Mouse (Mus musculus): ENCODE results near the gene Mthfd2l. TPM values are rescaled to one million over a fixed set of nuclear protein-coding genes. Genes with fewer than 3 reads are reported as not detected.

Mthfd2l gene
- polyA plus RNA-seq, 1 experiment from 2014 or later = 98.7 TPM

- ATAC-seq (ENCODE audit: low read depth) = peak; percentile 1; the same call in 1 of the 2 replicates
- Histone ChIP-seq H3K27ac (ENCODE audit: low read depth, low read length) (peak overlapping the region; percentile 97), H3K4me1 (ENCODE audit: control insufficient read depth, insufficient read depth, low read length) (peaks cover 7% of the 10 kb centered on the region), H3K9ac (replicated peaks; ENCODE audit: low read depth, low read length) (peak overlapping the region; percentile 94), H3K9me3 (ENCODE audit: control insufficient read depth, low read length) (no peaks in the 10 kb centered on the region), H3K27me3 (ENCODE audit: control insufficient read depth, insufficient read depth, low read length) (no peaks in the 10 kb centered on the region), H3K4me2 (ENCODE audit: low read depth, low read length) (peak overlapping the region; percentile 61), H3K4me3 (ENCODE audit: low read depth, low read length) (peak overlapping the region; percentile 63), H3K36me3 (ENCODE audit: control insufficient read depth, insufficient read depth, low read length) (0 out of 2 replicates have a peak, but pooled peaks cover 3% of the 10 kb centered on the region)
- 38% methylated on average over 2 of the region's 2 CpGs for WGBS
Observed at GRCm38 (mm10) chr5:90930546-90930945, 371 bp upstream of the Mthfd2l start.

GRCm38 (mm10) chr5:90931911-90932310, 994 bp downstream of the Mthfd2l start:
- peak; percentile 28 for ATAC-seq (ENCODE audit: low read depth)
- WGBS = 7% methylated on average over 6 of the region's 6 CpGs
- peaks cover 7% of the 10 kb centered on the region for H3K4me1 ChIP-seq (ENCODE audit: control insufficient read depth, insufficient read depth, low read length)
- peak overlapping the region; percentile 97 for H3K27ac ChIP-seq (ENCODE audit: low read depth, low read length)
- H3K36me3 ChIP-seq (ENCODE audit: control insufficient read depth, insufficient read depth, low read length) = 0 out of 2 replicates have a peak, but pooled peaks cover 3% of the 10 kb centered on the region
- no peaks in the 10 kb centered on the region for H3K9me3 ChIP-seq (ENCODE audit: control insufficient read depth, low read length)
- peak overlapping the region; percentile 94 for H3K9ac ChIP-seq (replicated peaks; ENCODE audit: low read depth, low read length)
- H3K27me3 ChIP-seq (ENCODE audit: control insufficient read depth, insufficient read depth, low read length) = no peaks in the 10 kb centered on the region
- H3K4me3 ChIP-seq (ENCODE audit: low read depth, low read length) = peak overlapping the region; percentile 63
- H3K4me2 ChIP-seq (ENCODE audit: low read depth, low read length) = peak overlapping the region; percentile 61

GRCm38 (mm10) chr5:90936706-90937105, 5.8 kb downstream of the Mthfd2l start:
- H3K9me3 ChIP-seq (ENCODE audit: control insufficient read depth, low read length) = no peaks in the 10 kb centered on the region
- ATAC-seq (ENCODE audit: low read depth) = no peak; the same call in 1 of the 2 replicates
- peaks cover 7% of the 10 kb centered on the region for H3K4me1 ChIP-seq (ENCODE audit: control insufficient read depth, insufficient read depth, low read length)
- no peak overlapping the region for H3K9ac ChIP-seq (replicated peaks; ENCODE audit: low read depth, low read length)
- no peak overlapping the region for H3K27ac ChIP-seq (ENCODE audit: low read depth, low read length)
- H3K36me3 ChIP-seq (ENCODE audit: control insufficient read depth, insufficient read depth, low read length) = 0 out of 2 replicates have a peak, but pooled peaks cover 3% of the 10 kb centered on the region
- WGBS = 24% methylated on average over 2 of the region's 2 CpGs
- no peak overlapping the region for H3K4me3 ChIP-seq (ENCODE audit: low read depth, low read length)
- H3K27me3 ChIP-seq (ENCODE audit: control insufficient read depth, insufficient read depth, low read length) = no peaks in the 10 kb centered on the region
- H3K4me2 ChIP-seq (ENCODE audit: low read depth, low read length) = no peak overlapping the region

- no peaks in the 10 kb centered on the region for H3K27me3 ChIP-seq (ENCODE audit: control insufficient read depth, insufficient read depth, low read length)
- 92% methylated on average over 2 of the region's 2 CpGs for WGBS
Observed at GRCm38 (mm10) chr5:90945453-90945852, 14.5 kb downstream of the Mthfd2l start.

GRCm38 (mm10) chr5:90949499-90949898, 18.6 kb downstream of the Mthfd2l start:
- no peak overlapping the region for H3K9ac ChIP-seq (replicated peaks; ENCODE audit: low read depth, low read length)
- no peaks in the 10 kb centered on the region for H3K4me1 ChIP-seq (ENCODE audit: control insufficient read depth, insufficient read depth, low read length)
- no peak for ATAC-seq (ENCODE audit: low read depth)
- no peaks in the 10 kb centered on the region for H3K9me3 ChIP-seq (ENCODE audit: control insufficient read depth, low read length)
- 87% methylated on average over 15 of the region's 15 CpGs for WGBS
- H3K27me3 ChIP-seq (ENCODE audit: control insufficient read depth, insufficient read depth, low read length) = no peaks in the 10 kb centered on the region
- H3K36me3 ChIP-seq (ENCODE audit: control insufficient read depth, insufficient read depth, low read length) = peaks cover 2% of the 10 kb centered on the region; the same call in 1 of the 2 replicates
- H3K4me3 ChIP-seq (ENCODE audit: low read depth, low read length) = no peak overlapping the region
- H3K27ac ChIP-seq (ENCODE audit: low read depth, low read length) = no peak overlapping the region
- H3K4me2 ChIP-seq (ENCODE audit: low read depth, low read length) = no peak overlapping the region

More at GRCm38 (mm10) chr5:90945453-90945852, 14.5 kb downstream of the Mthfd2l start:
- Histone ChIP-seq H3K4me2 (ENCODE audit: low read depth, low read length) (no peak overlapping the region), H3K27ac (ENCODE audit: low read depth, low read length) (no peak overlapping the region), H3K36me3 (ENCODE audit: control insufficient read depth, insufficient read depth, low read length) (peaks cover 2% of the 10 kb centered on the region; the same call in 1 of the 2 replicates), H3K4me3 (ENCODE audit: low read depth, low read length) (no peak overlapping the region), H3K9ac (replicated peaks; ENCODE audit: low read depth, low read length) (no peak overlapping the region), H3K4me1 (ENCODE audit: control insufficient read depth, insufficient read depth, low read length) (no peaks in the 10 kb centered on the region), H3K9me3 (ENCODE audit: control insufficient read depth, low read length) (no peaks in the 10 kb centered on the region)
- no peak for ATAC-seq (ENCODE audit: low read depth)

GRCm38 (mm10) chr5:90951475-90951874, 20.6 kb downstream of the Mthfd2l start:
- no peaks in the 10 kb centered on the region for H3K27me3 ChIP-seq (ENCODE audit: control insufficient read depth, insufficient read depth, low read length)
- H3K4me1 ChIP-seq (ENCODE audit: control insufficient read depth, insufficient read depth, low read length) = no peaks in the 10 kb centered on the region
- peak; percentile 90 for ATAC-seq (ENCODE audit: low read depth)
- no peak overlapping the region for H3K4me2 ChIP-seq (ENCODE audit: low read depth, low read length)
- H3K36me3 ChIP-seq (ENCODE audit: control insufficient read depth, insufficient read depth, low read length) = peaks cover 2% of the 10 kb centered on the region; the same call in 1 of the 2 replicates
- H3K27ac ChIP-seq (ENCODE audit: low read depth, low read length) = no peak overlapping the region
- H3K4me3 ChIP-seq (ENCODE audit: low read depth, low read length) = no peak overlapping the region
- 30% methylated on average over 2 of the region's 2 CpGs for WGBS
- H3K9ac ChIP-seq (replicated peaks; ENCODE audit: low read depth, low read length) = no peak overlapping the region
- H3K9me3 ChIP-seq (ENCODE audit: control insufficient read depth, low read length) = no peaks in the 10 kb centered on the region

- H3K4me1 ChIP-seq (ENCODE audit: control insufficient read depth, insufficient read depth, low read length) = no peaks in the 10 kb centered on the region
- H3K4me2 ChIP-seq (ENCODE audit: low read depth, low read length) = no peak overlapping the region
- H3K36me3 ChIP-seq (ENCODE audit: control insufficient read depth, insufficient read depth, low read length) = peaks cover 2% of the 10 kb centered on the region; the same call in 1 of the 2 replicates
- peak; percentile 58; the same call in 1 of the 2 replicates for ATAC-seq (ENCODE audit: low read depth)
- WGBS = 83% methylated on average over 8 of the region's 8 CpGs
- no peaks in the 10 kb centered on the region for H3K9me3 ChIP-seq (ENCODE audit: control insufficient read depth, low read length)
- H3K27ac ChIP-seq (ENCODE audit: low read depth, low read length) = no peak overlapping the region
- H3K27me3 ChIP-seq (ENCODE audit: control insufficient read depth, insufficient read depth, low read length) = no peaks in the 10 kb centered on the region
- H3K4me3 ChIP-seq (ENCODE audit: low read depth, low read length) = no peak overlapping the region
- no peak overlapping the region for H3K9ac ChIP-seq (replicated peaks; ENCODE audit: low read depth, low read length)
Observed at GRCm38 (mm10) chr5:90952731-90953481, 22.0 kb downstream of the Mthfd2l start.

- H3K36me3 ChIP-seq (ENCODE audit: control insufficient read depth, insufficient read depth, low read length) = no peaks in the 10 kb centered on the region
- no peak overlapping the region for H3K4me3 ChIP-seq (ENCODE audit: low read depth, low read length)
- H3K4me2 ChIP-seq (ENCODE audit: low read depth, low read length) = no peak overlapping the region
- H3K4me1 ChIP-seq (ENCODE audit: control insufficient read depth, insufficient read depth, low read length) = no peaks in the 10 kb centered on the region
- WGBS = 62% methylated on average over 4 of the region's 4 CpGs
- H3K9me3 ChIP-seq (ENCODE audit: control insufficient read depth, low read length) = no peaks in the 10 kb centered on the region
- H3K27me3 ChIP-seq (ENCODE audit: control insufficient read depth, insufficient read depth, low read length) = no peaks in the 10 kb centered on the region
- H3K9ac ChIP-seq (replicated peaks; ENCODE audit: low read depth, low read length) = no peak overlapping the region
- no peak overlapping the region for H3K27ac ChIP-seq (ENCODE audit: low read depth, low read length)
- ATAC-seq (ENCODE audit: low read depth) = no peak
Observed at GRCm38 (mm10) chr5:90964316-90964715, 33.4 kb downstream of the Mthfd2l start.

GRCm38 (mm10) chr5:90964764-90965163, 33.8 kb downstream of the Mthfd2l start:
- Histone ChIP-seq H3K4me3 (ENCODE audit: low read depth, low read length) (no peak overlapping the region), H3K4me1 (ENCODE audit: control insufficient read depth, insufficient read depth, low read length) (no peaks in the 10 kb centered on the region), H3K9me3 (ENCODE audit: control insufficient read depth, low read length) (no peaks in the 10 kb centered on the region), H3K27ac (ENCODE audit: low read depth, low read length) (no peak overlapping the region), H3K27me3 (ENCODE audit: control insufficient read depth, insufficient read depth, low read length) (no peaks in the 10 kb centered on the region), H3K36me3 (ENCODE audit: control insufficient read depth, insufficient read depth, low read length) (no peaks in the 10 kb centered on the region), H3K9ac (replicated peaks; ENCODE audit: low read depth, low read length) (no peak overlapping the region), H3K4me2 (ENCODE audit: low read depth, low read length) (no peak overlapping the region)
- WGBS = 90% methylated on average over 4 of the region's 4 CpGs
- no peak for ATAC-seq (ENCODE audit: low read depth)

All from neural tube, embryonic 14.5 days (tissue).